Mouse (Mus musculus): Measurements from ENCODE around the gene March6.

DNA sequence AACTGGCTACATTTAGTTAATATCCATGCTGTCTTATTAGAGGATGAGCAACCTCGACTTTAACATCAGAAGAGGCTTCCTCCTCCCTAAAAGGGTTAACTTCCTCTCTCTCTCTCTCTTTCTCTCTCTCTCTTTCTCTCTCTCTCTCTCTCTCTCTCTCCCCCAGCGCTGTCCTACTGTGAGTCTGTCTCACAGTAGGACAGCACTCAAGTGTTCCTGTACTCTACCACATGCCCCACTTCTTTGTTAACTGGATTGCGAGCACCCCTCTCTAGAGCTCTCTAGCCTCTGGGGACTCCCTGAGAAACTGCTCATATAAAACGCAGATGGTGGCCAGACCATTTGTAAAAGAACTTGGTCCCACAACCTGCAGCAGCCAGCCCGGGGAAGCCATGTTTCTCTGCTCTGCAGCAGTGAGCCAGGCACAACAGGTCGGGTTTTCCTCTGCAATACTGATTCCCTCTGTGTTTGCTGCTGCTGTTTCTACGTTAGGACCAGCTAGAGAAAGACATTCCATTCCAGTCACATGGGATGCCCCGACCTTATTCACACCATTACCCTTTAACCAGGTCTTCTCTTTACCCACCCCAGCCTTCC, 4.5 kb upstream of the March6 start:
- TF ChIP-seq CTCF (IDR thresholded peaks at IDR 0.05; ENCODE audit: borderline replicate concordance, extremely low read depth, insufficient read depth, insufficient read length), result no peak
- TF ChIP-seq POLR2A (IDR thresholded peaks at IDR 0.05; ENCODE audit: borderline replicate concordance, extremely low read depth, insufficient read depth, insufficient read length, poor library complexity, severe bottlenecking), result no peak
